Mouse (Mus musculus): ENCODE measurements around the gene Hoxa5.

- TF ChIP-seq POLR2A (IDR thresholded peaks at IDR 0.05; ENCODE audit: control insufficient read depth, low read depth, low read length) (no peak), CTCF (IDR thresholded peaks at IDR 0.05; ENCODE audit: control insufficient read depth, insufficient read depth, insufficient replicate concordance, low read depth, low read length) (no peak)
Observed at GRCm38 (mm10) chr6:52221993-52222685, 17.8 kb upstream of the Hoxa5 start.

Measured in testis, adult 2 months (tissue).